Mouse (Mus musculus): ENCODE measurements around the gene Parp11. TPM values are rescaled to one million over a fixed set of nuclear protein-coding genes. Genes with fewer than 3 reads are reported as not detected.

Gene Parp11
- polyA plus RNA-seq, 1 experiment from 2014 or later, result 59.1 TPM

GRCm38 (mm10) chr6:127529451-127529850, 82.8 kb downstream of the Parp11 start:
- Histone ChIP-seq H3K9me3 (ENCODE audit: control insufficient read depth, low read length) (no peaks in the 10 kb centered on the region), H3K27ac (ENCODE audit: low read depth, low read length) (no peak overlapping the region), H3K36me3 (ENCODE audit: control insufficient read depth, insufficient read depth, low read length) (no peaks in the 10 kb centered on the region), H3K27me3 (ENCODE audit: control insufficient read depth, insufficient read depth, low read length) (no peaks in the 10 kb centered on the region), H3K4me1 (ENCODE audit: control insufficient read depth, insufficient read depth, low read length) (no peaks in the 10 kb centered on the region), H3K9ac (ENCODE audit: low read length) (no peak overlapping the region), H3K4me3 (ENCODE audit: low read depth, low read length) (no peak overlapping the region), H3K4me2 (ENCODE audit: low read depth) (no peak overlapping the region)
- DNase-seq (ENCODE audit: low spot score) (no peak), ATAC-seq (ENCODE audit: insufficient read depth, low FRiP score, low TSS enrichment) (no peak)
- 76% methylated on average over 2 of the region's 2 CpGs for WGBS

- 71% methylated on average over 3 of the region's 3 CpGs for WGBS
- H3K9ac ChIP-seq (ENCODE audit: low read length), result no peak overlapping the region
Measured at GRCm38 (mm10) chr6:127530206-127530605, 83.6 kb downstream of the Parp11 start.

GRCm38 (mm10) chr6:127531412-127532205, 85.0 kb downstream of the Parp11 start:
- DNase-seq (ENCODE audit: low spot score) (no peak), ATAC-seq (ENCODE audit: insufficient read depth, low FRiP score, low TSS enrichment) (no peak)
- H3K4me2 ChIP-seq (ENCODE audit: low read depth), result no peak overlapping the region
- H3K27me3 ChIP-seq (ENCODE audit: control insufficient read depth, insufficient read depth, low read length), result no peaks in the 10 kb centered on the region
- 60% methylated on average over 3 of the region's 3 CpGs for WGBS
- H3K36me3 ChIP-seq (ENCODE audit: control insufficient read depth, insufficient read depth, low read length), result no peaks in the 10 kb centered on the region
- no peak overlapping the region for H3K9ac ChIP-seq (ENCODE audit: low read length)
- no peaks in the 10 kb centered on the region for H3K9me3 ChIP-seq (ENCODE audit: control insufficient read depth, low read length)
- no peaks in the 10 kb centered on the region for H3K4me1 ChIP-seq (ENCODE audit: control insufficient read depth, insufficient read depth, low read length)
- no peak overlapping the region for H3K27ac ChIP-seq (ENCODE audit: low read depth, low read length)
- H3K4me3 ChIP-seq (ENCODE audit: low read depth, low read length), result no peak overlapping the region

More at GRCm38 (mm10) chr6:127530206-127530605, 83.6 kb downstream of the Parp11 start:
- H3K9me3 ChIP-seq (ENCODE audit: control insufficient read depth, low read length), result no peaks in the 10 kb centered on the region
- no peaks in the 10 kb centered on the region for H3K36me3 ChIP-seq (ENCODE audit: control insufficient read depth, insufficient read depth, low read length)
- no peaks in the 10 kb centered on the region for H3K4me1 ChIP-seq (ENCODE audit: control insufficient read depth, insufficient read depth, low read length)
- no peak overlapping the region for H3K4me2 ChIP-seq (ENCODE audit: low read depth)
- no peak overlapping the region for H3K27ac ChIP-seq (ENCODE audit: low read depth, low read length)
- ATAC-seq (ENCODE audit: insufficient read depth, low FRiP score, low TSS enrichment) (no peak), DNase-seq (ENCODE audit: low spot score) (no peak)
- H3K4me3 ChIP-seq (ENCODE audit: low read depth, low read length), result no peak overlapping the region
- H3K27me3 ChIP-seq (ENCODE audit: control insufficient read depth, insufficient read depth, low read length), result no peaks in the 10 kb centered on the region

DNA sequence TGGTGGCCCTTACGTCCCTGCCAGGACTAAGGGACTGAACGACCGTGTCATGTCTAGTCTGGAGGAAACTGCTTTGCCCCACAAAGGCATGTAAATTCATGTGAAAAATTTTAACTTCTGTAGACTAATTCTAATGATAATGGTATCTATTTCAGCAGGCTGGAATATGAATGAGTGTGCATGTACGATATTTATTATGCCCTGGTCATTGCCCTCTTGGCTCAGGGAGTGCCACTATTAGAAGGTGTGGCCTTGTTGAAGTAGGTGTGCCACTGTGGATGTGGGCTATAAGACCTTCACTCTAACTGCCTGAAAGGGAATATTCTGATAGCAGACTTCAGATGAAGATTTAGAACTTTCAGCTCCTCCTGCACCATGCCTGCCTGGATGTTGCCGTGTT, 85.7 kb downstream of the Parp11 start:
- no peak overlapping the region for H3K4me2 ChIP-seq (ENCODE audit: low read depth)
- ATAC-seq (ENCODE audit: insufficient read depth, low FRiP score, low TSS enrichment) (no peak), DNase-seq (ENCODE audit: low spot score) (no peak)
- H3K27me3 ChIP-seq (ENCODE audit: control insufficient read depth, insufficient read depth, low read length), result no peaks in the 10 kb centered on the region
- H3K36me3 ChIP-seq (ENCODE audit: control insufficient read depth, insufficient read depth, low read length), result no peaks in the 10 kb centered on the region
- 84% methylated on average over 5 of the region's 5 CpGs for whole genome bisulfite sequencing
- H3K27ac ChIP-seq (ENCODE audit: low read depth, low read length), result no peak overlapping the region
- H3K4me1 ChIP-seq (ENCODE audit: control insufficient read depth, insufficient read depth, low read length), result no peaks in the 10 kb centered on the region
- no peak overlapping the region for H3K9ac ChIP-seq (ENCODE audit: low read length)
- H3K9me3 ChIP-seq (ENCODE audit: control insufficient read depth, low read length), result no peaks in the 10 kb centered on the region
- no peak overlapping the region for H3K4me3 ChIP-seq (ENCODE audit: low read depth, low read length)

- no peaks in the 10 kb centered on the region for H3K4me1 ChIP-seq (ENCODE audit: control insufficient read depth, insufficient read depth, low read length)
- no peaks in the 10 kb centered on the region for H3K27me3 ChIP-seq (ENCODE audit: control insufficient read depth, insufficient read depth, low read length)
- ATAC-seq (ENCODE audit: insufficient read depth, low FRiP score, low TSS enrichment) (no peak), DNase-seq (ENCODE audit: low spot score) (no peak)
- no peaks in the 10 kb centered on the region for H3K9me3 ChIP-seq (ENCODE audit: control insufficient read depth, low read length)
- no peak overlapping the region for H3K9ac ChIP-seq (ENCODE audit: low read length)
- H3K4me2 ChIP-seq (ENCODE audit: low read depth), result no peak overlapping the region
- H3K36me3 ChIP-seq (ENCODE audit: control insufficient read depth, insufficient read depth, low read length), result no peaks in the 10 kb centered on the region
- no peak overlapping the region for H3K4me3 ChIP-seq (ENCODE audit: low read depth, low read length)
- H3K27ac ChIP-seq (ENCODE audit: low read depth, low read length), result no peak overlapping the region
- WGBS, result 78% methylated on average over 5 of the region's 5 CpGs
Measured at GRCm38 (mm10) chr6:127533766-127534165, 87.1 kb downstream of the Parp11 start.

DNA sequence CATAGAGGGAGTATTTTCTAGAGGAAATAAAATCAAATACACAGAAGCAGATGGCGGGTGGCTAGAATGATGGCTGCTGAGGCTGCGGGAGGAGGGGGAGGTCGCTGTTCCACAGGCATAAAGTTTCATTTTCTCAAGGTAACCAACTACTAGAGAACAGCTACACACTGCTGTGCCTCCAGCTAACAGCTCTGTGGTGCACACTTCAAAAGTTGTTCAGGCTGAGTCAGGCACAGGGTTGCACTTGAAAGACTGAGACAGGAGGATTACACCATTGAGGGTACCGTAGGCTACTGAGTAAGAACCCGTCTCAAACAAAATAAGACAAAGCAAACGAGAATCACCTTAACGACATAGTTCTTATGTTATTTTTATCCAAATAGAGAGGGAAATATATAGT, 90.4 kb downstream of the Parp11 start:
- no peaks in the 10 kb centered on the region for H3K36me3 ChIP-seq (ENCODE audit: control insufficient read depth, insufficient read depth, low read length)

DNA sequence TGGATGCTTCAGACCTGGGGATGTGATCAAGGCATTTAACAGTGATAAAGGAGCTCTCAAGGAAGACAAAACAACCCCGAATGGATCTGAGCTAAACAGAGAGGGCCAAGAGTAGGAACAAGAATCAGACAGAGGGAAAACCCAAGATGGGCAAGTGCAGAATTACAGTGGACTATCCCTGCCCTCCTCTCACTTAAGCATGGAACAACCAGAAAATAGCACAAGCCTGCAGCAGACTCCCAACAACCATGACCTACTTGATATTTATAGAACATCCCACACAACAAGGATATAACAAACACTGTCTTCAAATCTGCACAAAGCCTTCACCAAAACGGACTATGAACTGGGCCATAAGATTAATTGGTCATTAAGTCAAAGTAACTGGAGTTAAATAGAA, 91.5 kb downstream of the Parp11 start:
- ATAC-seq (ENCODE audit: insufficient read depth, low FRiP score, low TSS enrichment), result no peak
- Histone ChIP-seq H3K27ac (ENCODE audit: low read depth, low read length) (no peak overlapping the region), H3K4me2 (ENCODE audit: low read depth) (no peak overlapping the region), H3K36me3 (ENCODE audit: control insufficient read depth, insufficient read depth, low read length) (no peaks in the 10 kb centered on the region), H3K4me3 (ENCODE audit: low read depth, low read length) (no peak overlapping the region), H3K9me3 (ENCODE audit: control insufficient read depth, low read length) (no peaks in the 10 kb centered on the region), H3K4me1 (ENCODE audit: control insufficient read depth, insufficient read depth, low read length) (no peaks in the 10 kb centered on the region; the same call in 1 of the 2 replicates), H3K27me3 (ENCODE audit: control insufficient read depth, insufficient read depth, low read length) (no peaks in the 10 kb centered on the region), H3K9ac (ENCODE audit: low read length) (no peak overlapping the region)
- WGBS, result 78% methylated on average over 2 of the region's 2 CpGs
- no peak for DNase-seq (ENCODE audit: low spot score)

More for the DNA sequence above, 90.4 kb downstream of the Parp11 start:
- ATAC-seq (ENCODE audit: insufficient read depth, low FRiP score, low TSS enrichment) (no peak), DNase-seq (ENCODE audit: low spot score) (no peak)
- Histone ChIP-seq H3K27me3 (ENCODE audit: control insufficient read depth, insufficient read depth, low read length) (no peaks in the 10 kb centered on the region), H3K9ac (ENCODE audit: low read length) (no peak overlapping the region), H3K4me2 (ENCODE audit: low read depth) (no peak overlapping the region), H3K9me3 (ENCODE audit: control insufficient read depth, low read length) (no peaks in the 10 kb centered on the region), H3K4me3 (ENCODE audit: low read depth, low read length) (no peak overlapping the region), H3K4me1 (ENCODE audit: control insufficient read depth, insufficient read depth, low read length) (no peaks in the 10 kb centered on the region), H3K27ac (ENCODE audit: low read depth, low read length) (no peak overlapping the region)
- WGBS, result 86% methylated on average over 7 of the region's 7 CpGs

GRCm38 (mm10) chr6:127539226-127539625, 92.6 kb downstream of the Parp11 start:
- DNase-seq (ENCODE audit: low spot score) (no peak), ATAC-seq (ENCODE audit: insufficient read depth, low FRiP score, low TSS enrichment) (no peak)
- no peaks in the 10 kb centered on the region for H3K36me3 ChIP-seq (ENCODE audit: control insufficient read depth, insufficient read depth, low read length)
- H3K9me3 ChIP-seq (ENCODE audit: control insufficient read depth, low read length), result no peaks in the 10 kb centered on the region
- 93% methylated on average over 4 of the region's 4 CpGs for WGBS
- no peaks in the 10 kb centered on the region; the same call in 1 of the 2 replicates for H3K4me1 ChIP-seq (ENCODE audit: control insufficient read depth, insufficient read depth, low read length)
- H3K27me3 ChIP-seq (ENCODE audit: control insufficient read depth, insufficient read depth, low read length), result no peaks in the 10 kb centered on the region
- no peak overlapping the region for H3K4me2 ChIP-seq (ENCODE audit: low read depth)
- no peak overlapping the region for H3K4me3 ChIP-seq (ENCODE audit: low read depth, low read length)
- no peak overlapping the region for H3K9ac ChIP-seq (ENCODE audit: low read length)
- H3K27ac ChIP-seq (ENCODE audit: low read depth, low read length), result no peak overlapping the region

- 72% methylated on average over 5 of the region's 5 CpGs for WGBS
- ATAC-seq (ENCODE audit: insufficient read depth, low FRiP score, low TSS enrichment), result no peak
- H3K4me2 ChIP-seq (ENCODE audit: low read depth), result no peak overlapping the region
- no peaks in the 10 kb centered on the region for H3K9me3 ChIP-seq (ENCODE audit: control insufficient read depth, low read length)
- H3K9ac ChIP-seq (ENCODE audit: low read length), result no peak overlapping the region
- H3K36me3 ChIP-seq (ENCODE audit: control insufficient read depth, insufficient read depth, low read length), result no peaks in the 10 kb centered on the region
- no peak overlapping the region for H3K4me3 ChIP-seq (ENCODE audit: low read depth, low read length)
- H3K4me1 ChIP-seq (ENCODE audit: control insufficient read depth, insufficient read depth, low read length), result no peaks in the 10 kb centered on the region; the same call in 1 of the 2 replicates
- no peak overlapping the region for H3K27ac ChIP-seq (ENCODE audit: low read depth, low read length)
- H3K27me3 ChIP-seq (ENCODE audit: control insufficient read depth, insufficient read depth, low read length), result no peaks in the 10 kb centered on the region
- DNase-seq (ENCODE audit: low spot score), result no peak
Measured at GRCm38 (mm10) chr6:127539659-127540058, 93.0 kb downstream of the Parp11 start.

Data from neural tube, embryonic 11.5 days (tissue).